Mouse (Mus musculus): Measurements from ENCODE around the gene Zfp654. TPM values are rescaled to one million over a fixed set of nuclear protein-coding genes. Genes with fewer than 3 reads are reported as not detected.

Zfp654 gene
- total and polyA plus RNA-seq, 3 experiments = 6.5 to 22.6 (median 7.1) TPM

DNA sequence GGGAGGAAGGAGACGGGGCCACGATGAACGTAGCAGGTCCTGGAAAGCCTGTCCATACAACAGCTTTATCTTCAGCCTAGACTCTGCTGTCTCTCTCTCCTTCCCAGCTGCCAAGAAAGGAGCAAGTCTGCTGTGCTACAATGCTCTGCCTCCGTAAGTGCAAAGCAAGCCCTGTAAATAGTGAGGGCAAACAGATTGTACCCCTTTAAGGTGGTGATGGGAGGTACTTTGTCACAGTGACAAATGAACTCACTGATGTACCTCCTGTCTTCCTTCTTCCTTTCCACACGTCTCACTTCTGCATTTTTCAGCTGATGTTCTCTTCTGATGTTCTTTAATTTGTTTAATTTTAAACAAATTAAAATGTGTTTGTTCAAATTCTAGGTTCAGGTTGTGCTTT is 32.4 kb upstream of the Zfp654 start:
- Histone ChIP-seq H3K4me1 (ENCODE audit: control insufficient read depth in 1 of 2, insufficient read depth in 2 of 2) (peaks cover 2 to 9% of the 10 kb centered on the region in 2 experiments; a peak in 3 of 4 replicates), H3K27ac (ENCODE audit: insufficient read depth, low read depth) (no peak overlapping the region), H3K36me3 (replicated peaks in 1 of 2; ENCODE audit: control insufficient read depth in 1 of 2, insufficient read depth in 1 of 2, low read length in 1 of 2) (no peaks in the 10 kb centered on the region), H3K9me3 (replicated peaks; ENCODE audit: low read length) (peaks cover 4% of the 10 kb centered on the region), H3K27me3 (replicated peaks) (no peaks in the 10 kb centered on the region), H3K79me2 (replicated peaks; ENCODE audit: control insufficient read depth, extremely low read depth, insufficient read depth, poor library complexity, severe bottlenecking) (no peaks in the 10 kb centered on the region), H3K9ac (ENCODE audit: insufficient read depth, low read depth) (no peak overlapping the region), H3K4me3 (replicated peaks in 1 of 3; ENCODE audit: low read depth in 2 of 3, low read length in 2 of 3, poor library complexity in 1 of 3) (no peak overlapping the region), H3K4me2 (ENCODE audit: insufficient read depth, low read depth, poor library complexity, severe bottlenecking) (no peak overlapping the region)
- no peak for DNase-seq (ENCODE audit: extremely low read depth)
- in situ Hi-C loops (cut with MboI; ENCODE audit: low pct_ligation_motif_present, low pct_unique_long_range_greater_than_20kb, low sequenced_read_pairs) = no loop called here
- TF ChIP-seq MAZ (IDR thresholded peaks at IDR 0.05; ENCODE audit: low read depth, low read length) (no peak), POLR2AphosphoS2 (IDR thresholded peaks at IDR 0.05; ENCODE audit: low read depth, low read length) (no peak), ZC3H11A (IDR thresholded peaks at IDR 0.05; ENCODE audit: low read depth, low read length) (no peak), CTCF (conservative IDR thresholded peaks at IDR 0.05 in 1 of 2, IDR thresholded peaks at IDR 0.05 in 1 of 2; ENCODE audit: low read depth in 2 of 2, low read length in 2 of 2) (no peak), ZNF384 (IDR thresholded peaks at IDR 0.05; ENCODE audit: low read depth, low read length) (no peak), TCF12 (IDR thresholded peaks at IDR 0.05; ENCODE audit: low read depth, low read length) (no peak), ZKSCAN1 (IDR thresholded peaks at IDR 0.05; ENCODE audit: borderline replicate concordance, low read depth, low read length) (no peak), POLR2A (IDR thresholded peaks at IDR 0.05; ENCODE audit: low read depth, low read length) (no peak)
- dilution Hi-C loops (cut with MboI; ENCODE audit: extremely low pct_ligation_motif_present, extremely low pct_unique_long_range_greater_than_20kb, low sequenced_read_pairs) = no loop called here

GRCm38 (mm10) chr16:64881442-64881841 is 30.0 kb upstream of the Zfp654 start:
- dilution Hi-C loops (cut with MboI; ENCODE audit: extremely low pct_ligation_motif_present, extremely low pct_unique_long_range_greater_than_20kb, low sequenced_read_pairs) = no loop called here
- Histone ChIP-seq H3K9ac (ENCODE audit: insufficient read depth, low read depth) (no peak overlapping the region), H3K27me3 (replicated peaks) (no peaks in the 10 kb centered on the region), H3K9me3 (replicated peaks; ENCODE audit: low read length) (no peaks in the 10 kb centered on the region), H3K27ac (ENCODE audit: insufficient read depth, low read depth) (no peak overlapping the region), H3K4me2 (ENCODE audit: insufficient read depth, low read depth, poor library complexity, severe bottlenecking) (no peak overlapping the region), H3K4me3 (replicated peaks in 1 of 3; ENCODE audit: low read depth in 2 of 3, low read length in 2 of 3, poor library complexity in 1 of 3) (no peak overlapping the region), H3K36me3 (replicated peaks in 1 of 2; ENCODE audit: control insufficient read depth in 1 of 2, insufficient read depth in 1 of 2, low read length in 1 of 2) (no peaks in the 10 kb centered on the region), H3K4me1 (ENCODE audit: control insufficient read depth in 1 of 2, insufficient read depth in 2 of 2) (peaks cover 2 to 17% of the 10 kb centered on the region in 2 experiments; a peak in 3 of 4 replicates), H3K79me2 (replicated peaks; ENCODE audit: control insufficient read depth, extremely low read depth, insufficient read depth, poor library complexity, severe bottlenecking) (no peaks in the 10 kb centered on the region)
- no peak for DNase-seq (ENCODE audit: extremely low read depth)
- no peak for TF ChIP-seq ELF1 (IDR thresholded peaks at IDR 0.05; ENCODE audit: low read depth, low read length)
- no peak for TF ChIP-seq JUN (IDR thresholded peaks at IDR 0.05; ENCODE audit: insufficient read depth, low read depth, low read length)
- no peak for TF ChIP-seq SMC3 (IDR thresholded peaks at IDR 0.05; ENCODE audit: low read depth, low read length)
- no peak for TF ChIP-seq CHD1 (IDR thresholded peaks at IDR 0.05; ENCODE audit: low read depth, low read length)
- TF ChIP-seq MYC (IDR thresholded peaks at IDR 0.05; ENCODE audit: low read depth, low read length) = no peak
- TF ChIP-seq TCF12 (IDR thresholded peaks at IDR 0.05; ENCODE audit: low read depth, low read length) = no peak
- in situ Hi-C loops (cut with MboI; ENCODE audit: low pct_ligation_motif_present, low pct_unique_long_range_greater_than_20kb, low sequenced_read_pairs) = no loop called here

- Histone ChIP-seq H3K27ac (ENCODE audit: insufficient read depth, low read depth) (no peak overlapping the region), H3K36me3 (replicated peaks in 1 of 2; ENCODE audit: control insufficient read depth in 1 of 2, insufficient read depth in 1 of 2, low read length in 1 of 2) (no peaks in the 10 kb centered on the region), H3K79me2 (replicated peaks; ENCODE audit: control insufficient read depth, extremely low read depth, insufficient read depth, poor library complexity, severe bottlenecking) (no peaks in the 10 kb centered on the region), H3K9ac (ENCODE audit: insufficient read depth, low read depth) (no peak overlapping the region), H3K4me2 (ENCODE audit: insufficient read depth, low read depth, poor library complexity, severe bottlenecking) (no peak overlapping the region), H3K4me3 (replicated peaks in 1 of 3; ENCODE audit: low read depth in 2 of 3, low read length in 2 of 3, poor library complexity in 1 of 3) (no peak overlapping the region), H3K9me3 (replicated peaks; ENCODE audit: low read length) (no peaks in the 10 kb centered on the region), H3K27me3 (replicated peaks) (no peaks in the 10 kb centered on the region), H3K4me1 (ENCODE audit: control insufficient read depth in 1 of 2, insufficient read depth in 2 of 2) (peaks cover 4 to 21% of the 10 kb centered on the region in 2 experiments; a peak in 3 of 4 replicates)
- TF ChIP-seq MEF2A (IDR thresholded peaks at IDR 0.05; ENCODE audit: borderline replicate concordance, low read depth, low read length) (no peak), MAZ (IDR thresholded peaks at IDR 0.05; ENCODE audit: low read depth, low read length) (no peak), ZNF384 (IDR thresholded peaks at IDR 0.05; ENCODE audit: low read depth, low read length) (no peak), JUND (conservative IDR thresholded peaks at IDR 0.05; ENCODE audit: low read depth, low read length) (no peak), GABPA (IDR thresholded peaks at IDR 0.05; ENCODE audit: insufficient replicate concordance, low read depth, low read length) (no peak), JUN (IDR thresholded peaks at IDR 0.05; ENCODE audit: insufficient read depth, low read depth, low read length) (no peak), USF1 (IDR thresholded peaks at IDR 0.05; ENCODE audit: low read depth, low read length) (no peak), E2F4 (IDR thresholded peaks at IDR 0.05; ENCODE audit: insufficient replicate concordance, low read depth, low read length) (no peak), POLR2A (IDR thresholded peaks at IDR 0.05; ENCODE audit: low read depth, low read length) (no peak), BHLHE40 (IDR thresholded peaks at IDR 0.05; ENCODE audit: low read depth, low read length) (no peak), NRF1 (IDR thresholded peaks at IDR 0.05; ENCODE audit: low read depth, low read length) (no peak), RCOR1 (conservative IDR thresholded peaks at IDR 0.05; ENCODE audit: low read depth, low read length) (no peak), SIN3A (IDR thresholded peaks at IDR 0.05; ENCODE audit: low read length) (no peak), CHD2 (IDR thresholded peaks at IDR 0.05; ENCODE audit: low read length) (no peak), UBTF (IDR thresholded peaks at IDR 0.05; ENCODE audit: low read depth, low read length) (no peak), CHD1 (IDR thresholded peaks at IDR 0.05; ENCODE audit: low read depth, low read length) (no peak), PAX5 (IDR thresholded peaks at IDR 0.05; ENCODE audit: low read length) (no peak), ZC3H11A (IDR thresholded peaks at IDR 0.05; ENCODE audit: low read depth, low read length) (no peak), TBP (conservative IDR thresholded peaks at IDR 0.05; ENCODE audit: low read depth, low read length) (no peak), SMC3 (IDR thresholded peaks at IDR 0.05; ENCODE audit: low read depth, low read length) (no peak)
- dilution Hi-C loops (cut with MboI; ENCODE audit: extremely low pct_ligation_motif_present, extremely low pct_unique_long_range_greater_than_20kb, low sequenced_read_pairs) = no loop called here
- in situ Hi-C loops (cut with MboI; ENCODE audit: low pct_ligation_motif_present, low pct_unique_long_range_greater_than_20kb, low sequenced_read_pairs) = no loop called here
- no peak for DNase-seq (ENCODE audit: extremely low read depth)
Measured at GRCm38 (mm10) chr16:64880986-64881385, 29.5 kb upstream of the Zfp654 start.
